Mouse (Mus musculus): ENCODE results near the gene Apeh. TPM values are rescaled to one million over a fixed set of nuclear protein-coding genes. Genes with fewer than 3 reads are reported as not detected.

The Apeh gene
- polyA plus RNA-seq, 1 experiment from 2014 or later, result 53.1 TPM

DNA sequence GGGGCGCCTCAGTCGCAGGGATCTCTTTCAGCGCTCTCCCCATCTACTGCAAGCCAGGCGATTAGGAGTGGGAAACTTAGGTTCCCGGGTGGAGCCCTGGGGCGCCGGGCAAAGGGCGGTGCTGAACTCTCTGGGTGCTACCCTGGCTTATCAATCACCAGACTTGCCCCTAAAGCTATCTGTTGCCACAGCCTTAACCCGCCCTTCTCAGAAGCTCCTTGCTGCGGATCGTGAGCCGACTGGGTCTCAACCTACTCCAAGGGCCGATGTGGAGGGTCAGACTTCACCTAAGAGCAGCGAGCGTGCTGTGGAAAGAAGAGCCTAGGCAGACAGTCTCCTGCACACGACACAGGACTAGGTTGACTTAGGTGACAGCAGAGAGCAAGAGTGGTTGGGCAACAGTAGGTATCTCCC, 599 bp upstream of the Apeh start:
- Histone ChIP-seq H3K4me1 (replicated peaks; ENCODE audit: control insufficient read depth, insufficient read depth, low read length) (peaks cover 12% of the 10 kb centered on the region), H3K4me2 (ENCODE audit: low read depth, low read length) (peak overlapping the region; percentile 99), H3K4me3 (ENCODE audit: low read length) (peak overlapping the region; percentile 76), H3K27me3 (ENCODE audit: control insufficient read depth, insufficient read depth, low read depth, low read length) (no peaks in the 10 kb centered on the region), H3K27ac (ENCODE audit: low read length) (peak overlapping the region; percentile 38), H3K9ac (ENCODE audit: low read length) (peak overlapping the region; percentile 82), H3K9me3 (ENCODE audit: control insufficient read depth, low read length) (no peaks in the 10 kb centered on the region), H3K36me3 (ENCODE audit: control insufficient read depth, insufficient read depth, low read length) (peaks cover 17% of the 10 kb centered on the region; the same call in 1 of the 2 replicates)
- under 1% methylated on average over 16 of the region's 16 CpGs for WGBS
- peak; percentile 29 for ATAC-seq (ENCODE audit: low read depth)

DNA sequence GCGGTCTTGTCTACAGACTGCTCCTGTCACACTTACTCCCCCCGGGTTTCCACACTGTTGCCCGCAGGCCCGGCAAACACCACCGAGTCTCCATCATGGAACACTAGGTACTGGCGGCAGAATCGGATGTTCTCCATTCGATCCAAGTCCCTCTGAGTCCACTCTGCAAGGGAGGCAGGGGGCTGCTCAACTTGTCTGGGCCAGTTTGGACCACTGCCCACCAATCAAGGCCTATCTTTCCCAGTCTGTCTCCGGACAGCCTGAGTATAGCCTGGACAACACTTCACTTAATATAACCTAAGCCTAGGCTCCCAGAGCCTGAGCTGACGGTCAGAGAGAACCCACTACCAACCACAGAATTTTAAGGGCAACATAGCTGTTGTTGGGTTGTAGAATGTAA, 820 bp downstream of the Apeh start:
- no peak for ATAC-seq (ENCODE audit: low read depth)
- Histone ChIP-seq H3K27ac (ENCODE audit: low read length) (0 out of 2 replicates have a peak overlapping the region, but pooled peaks have one; percentile 79), H3K9ac (ENCODE audit: low read length) (peak overlapping the region; percentile 82), H3K9me3 (ENCODE audit: control insufficient read depth, low read length) (no peaks in the 10 kb centered on the region), H3K4me1 (replicated peaks; ENCODE audit: control insufficient read depth, insufficient read depth, low read length) (peaks cover 12% of the 10 kb centered on the region), H3K4me2 (ENCODE audit: low read depth, low read length) (peak overlapping the region; percentile 99), H3K27me3 (ENCODE audit: control insufficient read depth, insufficient read depth, low read depth, low read length) (no peaks in the 10 kb centered on the region), H3K36me3 (ENCODE audit: control insufficient read depth, insufficient read depth, low read length) (peaks cover 28% of the 10 kb centered on the region), H3K4me3 (ENCODE audit: low read length) (peak overlapping the region; percentile 76)
- WGBS, result 61% methylated on average over 10 of the region's 10 CpGs

GRCm38 (mm10) chr9:108090611-108091120, 3.7 kb downstream of the Apeh start:
- peaks cover 52% of the 10 kb centered on the region for H3K36me3 ChIP-seq (ENCODE audit: control insufficient read depth, insufficient read depth, low read length)
- no peaks in the 10 kb centered on the region for H3K27me3 ChIP-seq (ENCODE audit: control insufficient read depth, insufficient read depth, low read depth, low read length)
- H3K4me2 ChIP-seq (ENCODE audit: low read depth, low read length), result no peak overlapping the region
- peaks cover 9% of the 10 kb centered on the region for H3K4me1 ChIP-seq (replicated peaks; ENCODE audit: control insufficient read depth, insufficient read depth, low read length)
- ATAC-seq (ENCODE audit: low read depth), result no peak
- no peak overlapping the region for H3K9ac ChIP-seq (ENCODE audit: low read length)
- 94% methylated on average over 7 of the region's 7 CpGs for WGBS
- H3K9me3 ChIP-seq (ENCODE audit: control insufficient read depth, low read length), result no peaks in the 10 kb centered on the region
- H3K4me3 ChIP-seq (ENCODE audit: low read length), result no peak overlapping the region
- no peak overlapping the region for H3K27ac ChIP-seq (ENCODE audit: low read length)

GRCm38 (mm10) chr9:108085261-108085660, 9.1 kb downstream of the Apeh start:
- H3K9me3 ChIP-seq (ENCODE audit: control insufficient read depth, low read length), result no peaks in the 10 kb centered on the region
- ATAC-seq (ENCODE audit: low read depth), result no peak
- H3K36me3 ChIP-seq (ENCODE audit: control insufficient read depth, insufficient read depth, low read length), result peaks cover 43% of the 10 kb centered on the region
- no peaks in the 10 kb centered on the region for H3K4me1 ChIP-seq (replicated peaks; ENCODE audit: control insufficient read depth, insufficient read depth, low read length)
- 91% methylated on average over 4 of the region's 4 CpGs for WGBS
- no peak overlapping the region for H3K4me2 ChIP-seq (ENCODE audit: low read depth, low read length)
- H3K27ac ChIP-seq (ENCODE audit: low read length), result no peak overlapping the region
- no peak overlapping the region for H3K4me3 ChIP-seq (ENCODE audit: low read length)
- H3K9ac ChIP-seq (ENCODE audit: low read length), result no peak overlapping the region
- peaks cover 25% of the 10 kb centered on the region for H3K27me3 ChIP-seq (ENCODE audit: control insufficient read depth, insufficient read depth, low read depth, low read length)

DNA sequence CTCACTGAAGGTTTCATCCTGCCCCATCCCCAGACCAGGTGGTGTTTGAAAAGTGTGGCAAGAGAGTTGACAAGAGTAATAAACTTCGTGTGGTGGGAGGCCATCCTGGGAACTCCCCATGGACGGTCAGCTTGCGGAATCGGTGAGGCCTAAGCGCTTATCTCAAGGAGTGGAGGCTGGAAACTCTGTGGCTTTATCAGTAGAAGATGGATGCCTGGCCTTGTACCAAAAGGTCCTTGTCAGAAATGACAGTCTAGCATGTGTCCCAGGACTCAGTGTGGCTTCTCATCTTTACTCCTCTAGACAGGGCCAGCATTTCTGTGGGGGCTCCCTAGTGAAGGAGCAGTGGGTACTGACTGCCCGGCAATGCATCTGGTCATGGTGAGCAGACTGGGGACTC, 10.8 kb downstream of the Apeh start:
- H3K9me3 ChIP-seq (ENCODE audit: control insufficient read depth, low read length), result no peaks in the 10 kb centered on the region
- H3K4me3 ChIP-seq (ENCODE audit: low read length), result no peak overlapping the region
- H3K4me1 ChIP-seq (replicated peaks; ENCODE audit: control insufficient read depth, insufficient read depth, low read length), result peaks cover 4% of the 10 kb centered on the region; the same call in 1 of the 2 replicates
- no peak for ATAC-seq (ENCODE audit: low read depth)
- H3K36me3 ChIP-seq (ENCODE audit: control insufficient read depth, insufficient read depth, low read length), result peaks cover 30% of the 10 kb centered on the region
- H3K27ac ChIP-seq (ENCODE audit: low read length), result no peak overlapping the region
- no peak overlapping the region for H3K4me2 ChIP-seq (ENCODE audit: low read depth, low read length)
- no peak overlapping the region for H3K9ac ChIP-seq (ENCODE audit: low read length)
- WGBS, result 45% methylated on average over 6 of the region's 6 CpGs
- H3K27me3 ChIP-seq (ENCODE audit: control insufficient read depth, insufficient read depth, low read depth, low read length), result peaks cover 25% of the 10 kb centered on the region

DNA sequence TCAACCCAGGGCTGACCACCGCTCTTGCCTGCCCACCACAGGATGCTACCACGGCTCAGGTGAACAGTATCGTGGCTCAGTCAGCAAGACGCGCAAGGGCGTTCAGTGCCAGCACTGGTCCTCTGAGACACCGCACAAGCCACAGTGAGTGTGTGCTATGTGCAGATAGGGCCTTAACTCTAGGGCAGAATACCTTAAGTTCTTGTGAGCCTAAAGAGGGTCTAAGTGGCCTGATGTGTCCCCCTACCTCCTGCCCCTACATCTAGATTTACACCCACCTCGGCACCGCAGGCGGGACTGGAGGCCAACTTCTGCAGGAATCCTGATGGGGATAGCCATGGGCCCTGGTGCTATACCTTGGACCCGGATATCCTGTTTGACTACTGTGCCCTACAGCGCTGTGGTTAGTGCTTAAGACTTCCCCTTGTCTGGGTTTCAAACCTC, 11.4 kb downstream of the Apeh start, which contains the start of gene Rnf123:
Rnf123 (minus strand) TSS at position 359 of the 444 bp plus-strand sequence.
- 29% methylated on average over 12 of the region's 12 CpGs for WGBS
- Histone ChIP-seq H3K36me3 (ENCODE audit: control insufficient read depth, insufficient read depth, low read length) (peaks cover 25% of the 10 kb centered on the region), H3K4me3 (ENCODE audit: low read length) (peak within 1 kb of the TSS; percentile 25), H3K9ac (ENCODE audit: low read length) (peak within 1 kb of the TSS; percentile 21; the same call in 1 of the 2 replicates), H3K4me2 (ENCODE audit: low read depth, low read length) (peak within 1 kb of the TSS; percentile 43), H3K27me3 (ENCODE audit: control insufficient read depth, insufficient read depth, low read depth, low read length) (peaks cover 25% of the 10 kb centered on the region), H3K9me3 (ENCODE audit: control insufficient read depth, low read length) (no peaks in the 10 kb centered on the region), H3K27ac (ENCODE audit: low read length) (no peak within 1 kb of the TSS), H3K4me1 (replicated peaks; ENCODE audit: control insufficient read depth, insufficient read depth, low read length) (peaks cover 8% of the 10 kb centered on the region; the same call in 1 of the 2 replicates)
- no peak for ATAC-seq (ENCODE audit: low read depth)

DNA sequence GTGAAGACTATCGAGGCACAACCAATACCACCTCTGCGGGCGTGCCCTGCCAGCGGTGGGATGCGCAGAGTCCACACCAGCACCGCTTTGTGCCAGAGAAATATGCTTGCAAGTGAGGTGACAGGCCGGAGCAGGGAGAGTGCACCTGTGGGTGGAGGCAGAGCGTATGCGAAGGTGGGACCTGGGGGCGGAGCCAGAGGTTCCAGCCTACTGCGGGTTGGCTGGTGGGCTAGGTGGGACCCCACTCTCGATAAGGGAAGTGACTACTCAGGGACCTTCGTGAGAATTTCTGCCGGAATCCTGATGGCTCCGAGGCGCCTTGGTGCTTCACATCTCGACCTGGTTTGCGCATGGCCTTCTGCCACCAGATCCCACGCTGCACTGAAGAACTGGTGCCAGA, 11.9 kb downstream of the Apeh start:
- Histone ChIP-seq H3K27me3 (ENCODE audit: control insufficient read depth, insufficient read depth, low read depth, low read length) (peaks cover 25% of the 10 kb centered on the region), H3K36me3 (ENCODE audit: control insufficient read depth, insufficient read depth, low read length) (peaks cover 20% of the 10 kb centered on the region), H3K9me3 (ENCODE audit: control insufficient read depth, low read length) (no peaks in the 10 kb centered on the region), H3K9ac (ENCODE audit: low read length) (peak overlapping the region; percentile 21; the same call in 1 of the 2 replicates), H3K27ac (ENCODE audit: low read length) (no peak overlapping the region), H3K4me3 (ENCODE audit: low read length) (peak overlapping the region; percentile 25), H3K4me1 (replicated peaks; ENCODE audit: control insufficient read depth, insufficient read depth, low read length) (peaks cover 8% of the 10 kb centered on the region; the same call in 1 of the 2 replicates), H3K4me2 (ENCODE audit: low read depth, low read length) (peak overlapping the region; percentile 43)
- 5% methylated on average over 19 of the region's 19 CpGs for WGBS
- no peak for ATAC-seq (ENCODE audit: low read depth)

DNA sequence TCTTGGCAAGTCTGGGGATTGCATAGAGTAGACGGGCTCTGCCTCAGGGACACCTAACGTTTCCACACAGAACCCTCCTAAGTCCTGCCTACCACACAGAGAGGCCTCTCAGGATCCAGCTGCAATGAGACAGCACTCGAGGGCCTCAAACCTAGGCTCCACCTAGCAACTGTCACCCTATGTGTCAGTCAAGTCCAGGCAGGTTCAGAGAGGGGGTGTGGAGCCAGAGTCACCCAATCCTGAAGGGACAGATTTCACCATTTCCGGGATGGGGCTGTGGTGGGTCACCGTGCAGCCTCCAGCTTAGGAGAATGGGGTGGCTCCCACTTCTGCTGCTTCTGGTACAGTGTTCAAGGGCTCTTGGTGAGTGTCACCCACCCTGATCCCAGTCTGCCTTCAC, 14.2 kb downstream of the Apeh start, which contains the start of gene Mst1:
Mst1 (plus strand) TSS at position 269 of the 400 bp plus-strand sequence.
- Histone ChIP-seq H3K27me3 (ENCODE audit: control insufficient read depth, insufficient read depth, low read depth, low read length) (peaks cover 25% of the 10 kb centered on the region), H3K4me3 (ENCODE audit: low read length) (peak within 1 kb of the TSS; percentile 65), H3K27ac (ENCODE audit: low read length) (no peak within 1 kb of the TSS), H3K9ac (ENCODE audit: low read length) (peak within 1 kb of the TSS; percentile 83), H3K9me3 (ENCODE audit: control insufficient read depth, low read length) (no peaks in the 10 kb centered on the region), H3K4me2 (ENCODE audit: low read depth, low read length) (peak within 1 kb of the TSS; percentile 86), H3K36me3 (ENCODE audit: control insufficient read depth, insufficient read depth, low read length) (peaks cover 2% of the 10 kb centered on the region; the same call in 1 of the 2 replicates), H3K4me1 (replicated peaks; ENCODE audit: control insufficient read depth, insufficient read depth, low read length) (peaks cover 8% of the 10 kb centered on the region; the same call in 1 of the 2 replicates)
- 65% methylated on average over 5 of the region's 5 CpGs for WGBS
- no peak for ATAC-seq (ENCODE audit: low read depth)

GRCm38 (mm10) chr9:108073141-108073930, 21.1 kb downstream of the Apeh start:
- Histone ChIP-seq H3K9me3 (ENCODE audit: control insufficient read depth, low read length) (no peaks in the 10 kb centered on the region), H3K27me3 (ENCODE audit: control insufficient read depth, insufficient read depth, low read depth, low read length) (no peaks in the 10 kb centered on the region), H3K4me1 (replicated peaks; ENCODE audit: control insufficient read depth, insufficient read depth, low read length) (peaks cover 2% of the 10 kb centered on the region; the same call in 1 of the 2 replicates), H3K9ac (ENCODE audit: low read length) (no peak overlapping the region), H3K4me3 (ENCODE audit: low read length) (no peak overlapping the region), H3K4me2 (ENCODE audit: low read depth, low read length) (no peak overlapping the region), H3K27ac (ENCODE audit: low read length) (no peak overlapping the region), H3K36me3 (ENCODE audit: control insufficient read depth, insufficient read depth, low read length) (peaks cover 4% of the 10 kb centered on the region; the same call in 1 of the 2 replicates)
- WGBS, result 59% methylated on average over 7 of the region's 7 CpGs
- 0 out of 2 replicates have a peak, but pooled peaks have one; percentile 21 for ATAC-seq (ENCODE audit: low read depth)

All from lung, embryonic 16.5 days (tissue).